Mouse (Mus musculus): ENCODE data around the gene Scamp3. TPM values are rescaled to one million over a fixed set of nuclear protein-coding genes. Genes with fewer than 3 reads are reported as not detected.
"Not testable (repeated sequence)": the region's sequence is repeated elsewhere in the genome, so short reads cannot be mapped to it uniquely, and the experiment has no call there.

Scamp3 gene
- polyA plus RNA-seq, 1 experiment from 2014 or later = 108 TPM

- H3K4me1 ChIP-seq = peaks cover 5% of the 10 kb centered on the region
- WGBS = 22% methylated on average over 26 of the region's 26 CpGs
- H3K4me3 ChIP-seq = peak overlapping the region; percentile 26
- H3K4me2 ChIP-seq (replicated peaks) = peak overlapping the region; percentile 56
- ATAC-seq (ENCODE audit: insufficient number of reproducible peaks, insufficient read depth, low FRiP score, low TSS enrichment) = peak; percentile 22; the same call in 1 of the 2 replicates
- no peaks in the 10 kb centered on the region for H3K36me3 ChIP-seq
- H3K27me3 ChIP-seq = peaks cover 48% of the 10 kb centered on the region
- no peaks in the 10 kb centered on the region for H3K9me3 ChIP-seq
- H3K9ac ChIP-seq = peak overlapping the region; percentile 28; the same call in 1 of the 2 replicates
- H3K27ac ChIP-seq = no peak overlapping the region
Measured at GRCm38 (mm10) chr3:89147101-89147978, 29.9 kb upstream of the Scamp3 start.

- Histone ChIP-seq H3K27ac (no peak overlapping the region), H3K9me3 (no peaks in the 10 kb centered on the region), H3K4me3 (peak overlapping the region; percentile 26), H3K36me3 (no peaks in the 10 kb centered on the region), H3K27me3 (peaks cover 48% of the 10 kb centered on the region), H3K4me1 (peaks cover 5% of the 10 kb centered on the region), H3K9ac (peak overlapping the region; percentile 28; the same call in 1 of the 2 replicates), H3K4me2 (replicated peaks) (peak overlapping the region; percentile 56)
- peak; percentile 36; the same call in 1 of the 2 replicates for ATAC-seq (ENCODE audit: insufficient number of reproducible peaks, insufficient read depth, low FRiP score, low TSS enrichment)
- WGBS = 8% methylated on average over 15 of the region's 15 CpGs
Measured at GRCm38 (mm10) chr3:89147979-89148311, 29.3 kb upstream of the Scamp3 start.

GRCm38 (mm10) chr3:89148567-89148966, 28.7 kb upstream of the Scamp3 start:
- no peak overlapping the region for H3K27ac ChIP-seq
- H3K4me3 ChIP-seq = no peak overlapping the region
- H3K9me3 ChIP-seq = no peaks in the 10 kb centered on the region
- no peak overlapping the region for H3K9ac ChIP-seq
- H3K27me3 ChIP-seq = peaks cover 48% of the 10 kb centered on the region
- 67% methylated on average over 14 of the region's 14 CpGs for WGBS
- peaks cover 5% of the 10 kb centered on the region for H3K4me1 ChIP-seq
- H3K36me3 ChIP-seq = no peaks in the 10 kb centered on the region
- peak overlapping the region; percentile 56; the same call in 1 of the 2 replicates for H3K4me2 ChIP-seq (replicated peaks)
- no peak for ATAC-seq (ENCODE audit: insufficient number of reproducible peaks, insufficient read depth, low FRiP score, low TSS enrichment)

- no peaks in the 10 kb centered on the region for H3K36me3 ChIP-seq
- WGBS = 60% methylated on average over 17 of the region's 17 CpGs
- no peak overlapping the region for H3K27ac ChIP-seq
- H3K4me1 ChIP-seq = peaks cover 5% of the 10 kb centered on the region
- H3K9me3 ChIP-seq = no peaks in the 10 kb centered on the region
- H3K9ac ChIP-seq = no peak overlapping the region
- ATAC-seq (ENCODE audit: insufficient number of reproducible peaks, insufficient read depth, low FRiP score, low TSS enrichment) = no peak
- no peak overlapping the region for H3K4me3 ChIP-seq
- peaks cover 37% of the 10 kb centered on the region for H3K27me3 ChIP-seq
- no peak overlapping the region for H3K4me2 ChIP-seq (replicated peaks)
Measured at GRCm38 (mm10) chr3:89152084-89152835, 25.0 kb upstream of the Scamp3 start.

- ATAC-seq (ENCODE audit: insufficient number of reproducible peaks, insufficient read depth, low FRiP score, low TSS enrichment) = no peak
- WGBS = 86% methylated on average over 8 of the region's 8 CpGs
Measured at GRCm38 (mm10) chr3:89156951-89157350, 20.3 kb upstream of the Scamp3 start.

GRCm38 (mm10) chr3:89158651-89159050, 18.6 kb upstream of the Scamp3 start:
- 0 out of 2 replicates have a peak overlapping the region, but pooled peaks have one; percentile 61 for H3K4me3 ChIP-seq
- peaks cover 15% of the 10 kb centered on the region for H3K4me1 ChIP-seq
- WGBS = 20% methylated on average over 7 of the region's 7 CpGs
- no peaks in the 10 kb centered on the region for H3K9me3 ChIP-seq
- H3K27me3 ChIP-seq = peaks cover 20% of the 10 kb centered on the region
- peak overlapping the region; percentile 98 for H3K4me2 ChIP-seq (replicated peaks)
- ATAC-seq (ENCODE audit: insufficient number of reproducible peaks, insufficient read depth, low FRiP score, low TSS enrichment) = no peak
- no peaks in the 10 kb centered on the region for H3K36me3 ChIP-seq
- no peak overlapping the region for H3K27ac ChIP-seq
- H3K9ac ChIP-seq = no peak overlapping the region

More at GRCm38 (mm10) chr3:89156951-89157350, 20.3 kb upstream of the Scamp3 start:
- H3K36me3 ChIP-seq = no peaks in the 10 kb centered on the region
- no peak overlapping the region for H3K9ac ChIP-seq
- no peak overlapping the region for H3K4me2 ChIP-seq (replicated peaks)
- no peak overlapping the region for H3K4me3 ChIP-seq
- H3K27me3 ChIP-seq = peaks cover 20% of the 10 kb centered on the region
- no peaks in the 10 kb centered on the region for H3K9me3 ChIP-seq
- peaks cover 15% of the 10 kb centered on the region for H3K4me1 ChIP-seq
- H3K27ac ChIP-seq = no peak overlapping the region

- Histone ChIP-seq H3K27ac (no peak overlapping the region), H3K4me3 (peak overlapping the region; percentile 61), H3K9me3 (no peaks in the 10 kb centered on the region), H3K4me1 (peaks cover 19% of the 10 kb centered on the region), H3K27me3 (peaks cover 20% of the 10 kb centered on the region), H3K9ac (no peak overlapping the region), H3K36me3 (no peaks in the 10 kb centered on the region), H3K4me2 (replicated peaks) (peak overlapping the region; percentile 98)
- no peak for ATAC-seq (ENCODE audit: insufficient number of reproducible peaks, insufficient read depth, low FRiP score, low TSS enrichment)
- WGBS = 3% methylated on average over 13 of the region's 13 CpGs
Measured at GRCm38 (mm10) chr3:89159211-89159610, 18.1 kb upstream of the Scamp3 start.

- peak; percentile 78 for ATAC-seq (ENCODE audit: insufficient number of reproducible peaks, insufficient read depth, low FRiP score, low TSS enrichment)
- Histone ChIP-seq H3K36me3 (no peaks in the 10 kb centered on the region), H3K27me3 (peaks cover 20% of the 10 kb centered on the region), H3K4me1 (peaks cover 19% of the 10 kb centered on the region), H3K9ac (peak within 1 kb of the TSS; percentile 60), H3K4me3 (peak within 1 kb of the TSS; percentile 61), H3K4me2 (replicated peaks) (peak within 1 kb of the TSS; percentile 98), H3K27ac (no peak within 1 kb of the TSS), H3K9me3 (no peaks in the 10 kb centered on the region)
- WGBS = under 1% methylated on average over 46 of the region's 66 CpGs
Measured at GRCm38 (mm10) chr3:89159616-89160344, 17.5 kb upstream of the Scamp3 start, which contains the start of gene Hcn3. TSS of gene Hcn3 (minus strand) at chr3:89160196.

GRCm38 (mm10) chr3:89161207-89161606, 16.1 kb upstream of the Scamp3 start:
- H3K9ac ChIP-seq; ATAC-seq (ENCODE audit: insufficient number of reproducible peaks, insufficient read depth, low FRiP score, low TSS enrichment); H3K9me3 ChIP-seq; H3K4me3 ChIP-seq; H3K27ac ChIP-seq; H3K36me3 ChIP-seq; H3K4me2 ChIP-seq (replicated peaks): not testable (repeated sequence)
- peaks cover 20% of the 10 kb centered on the region for H3K27me3 ChIP-seq
- peaks cover 26% of the 10 kb centered on the region for H3K4me1 ChIP-seq

GRCm38 (mm10) chr3:89161786-89162185, 15.5 kb upstream of the Scamp3 start:
- Histone ChIP-seq H3K4me2 (replicated peaks) (no peak overlapping the region), H3K27ac (no peak overlapping the region), H3K36me3 (0 out of 2 replicates have a peak, but pooled peaks cover 3% of the 10 kb centered on the region), H3K4me3 (no peak overlapping the region), H3K9ac (no peak overlapping the region), H3K9me3 (no peaks in the 10 kb centered on the region), H3K27me3 (peaks cover 20% of the 10 kb centered on the region), H3K4me1 (peaks cover 26% of the 10 kb centered on the region)
- ATAC-seq (ENCODE audit: insufficient number of reproducible peaks, insufficient read depth, low FRiP score, low TSS enrichment) = no peak
- WGBS = 71% methylated on average over 4 of the region's 4 CpGs

- Histone ChIP-seq H3K9me3 (no peaks in the 10 kb centered on the region), H3K27ac (no peak overlapping the region), H3K4me2 (replicated peaks) (no peak overlapping the region), H3K36me3 (peaks cover 14% of the 10 kb centered on the region), H3K4me3 (no peak overlapping the region), H3K27me3 (peaks cover 18% of the 10 kb centered on the region), H3K9ac (no peak overlapping the region), H3K4me1 (peaks cover 26% of the 10 kb centered on the region)
- WGBS = 63% methylated on average over 1 of the region's 1 CpGs
- ATAC-seq (ENCODE audit: insufficient number of reproducible peaks, insufficient read depth, low FRiP score, low TSS enrichment) = no peak
Measured at GRCm38 (mm10) chr3:89163123-89163522, 14.2 kb upstream of the Scamp3 start.

Data from embryonic facial prominence, embryonic 12.5 days (tissue).